Mouse (Mus musculus): ENCODE results near the gene Thap12. TPM values are rescaled to one million over a fixed set of nuclear protein-coding genes. Genes with fewer than 3 reads are reported as not detected.

Thap12 gene
- polyA plus RNA-seq, 1 experiment, result 16.1 TPM

DNA sequence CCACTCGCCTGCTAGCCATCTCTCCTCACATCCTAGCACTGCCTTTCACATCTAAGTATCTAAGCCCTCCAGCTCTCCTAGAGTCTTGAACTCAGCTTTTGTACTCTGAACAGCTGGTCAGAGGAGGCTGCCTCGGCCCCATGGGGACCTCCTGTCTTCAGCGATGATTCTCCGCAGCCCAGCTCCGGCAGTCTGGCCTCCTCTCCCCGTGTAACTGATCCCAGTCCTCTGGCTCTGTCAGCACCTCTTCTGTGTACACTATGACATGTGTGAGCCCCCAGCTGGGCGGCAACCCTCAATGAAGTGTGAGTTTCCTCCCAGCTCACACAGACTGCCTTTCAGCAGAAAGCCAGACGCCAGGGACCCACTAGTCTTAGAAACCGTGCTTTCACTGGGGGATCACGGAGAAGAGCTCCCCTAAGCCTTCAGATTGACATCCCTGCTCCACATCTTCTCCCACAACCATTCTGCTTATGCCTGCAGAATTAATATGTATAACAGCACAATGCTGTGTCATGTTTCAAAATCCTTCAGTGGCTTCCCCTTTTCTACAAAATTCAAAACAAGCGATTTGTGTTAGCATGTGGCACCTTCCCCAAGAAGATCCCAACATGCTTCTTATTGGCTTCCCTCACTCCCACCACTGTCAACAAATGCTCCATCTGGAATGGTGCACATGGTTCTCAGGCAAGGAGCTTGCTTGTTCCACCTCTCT lies 30.5 kb upstream of the Thap12 start:
- H3K4me3 ChIP-seq (ENCODE audit: insufficient read depth, low read length), result no peak overlapping the region
- peaks cover 34% of the 10 kb centered on the region for H3K4me1 ChIP-seq (ENCODE audit: control insufficient read depth, insufficient read depth, low read length)
- H3K27ac ChIP-seq (ENCODE audit: insufficient read depth, low read depth, low read length), result peak overlapping the region; percentile 94
- no peak for TF ChIP-seq POLR2A (IDR thresholded peaks at IDR 0.05; ENCODE audit: borderline replicate concordance, low read depth, low read length)
- no peak for TF ChIP-seq CTCF (IDR thresholded peaks at IDR 0.05; ENCODE audit: low read depth, low read length)

GRCm38 (mm10) chr7:98674344-98674743 lies 28.6 kb upstream of the Thap12 start:
- Histone ChIP-seq H3K4me1 (ENCODE audit: control insufficient read depth, insufficient read depth, low read length) (peaks cover 37% of the 10 kb centered on the region), H3K4me3 (ENCODE audit: insufficient read depth, low read length) (no peak overlapping the region), H3K27ac (ENCODE audit: insufficient read depth, low read depth, low read length) (no peak overlapping the region)
- no peak for TF ChIP-seq CTCF (IDR thresholded peaks at IDR 0.05; ENCODE audit: low read depth, low read length)

- no peak overlapping the region for H3K4me3 ChIP-seq (ENCODE audit: insufficient read depth, low read length)
- H3K27ac ChIP-seq (ENCODE audit: insufficient read depth, low read depth, low read length), result no peak overlapping the region
- H3K4me1 ChIP-seq (ENCODE audit: control insufficient read depth, insufficient read depth, low read length), result peaks cover 14% of the 10 kb centered on the region
- TF ChIP-seq POLR2A (IDR thresholded peaks at IDR 0.05; ENCODE audit: borderline replicate concordance, low read depth, low read length) (no peak), CTCF (IDR thresholded peaks at IDR 0.05; ENCODE audit: low read depth, low read length) (no peak)
Observed at GRCm38 (mm10) chr7:98677511-98677910, 25.4 kb upstream of the Thap12 start.

GRCm38 (mm10) chr7:98678441-98678840 lies 24.5 kb upstream of the Thap12 start:
- Histone ChIP-seq H3K4me1 (ENCODE audit: control insufficient read depth, insufficient read depth, low read length) (peaks cover 5% of the 10 kb centered on the region), H3K27ac (ENCODE audit: insufficient read depth, low read depth, low read length) (no peak overlapping the region), H3K4me3 (ENCODE audit: insufficient read depth, low read length) (no peak overlapping the region)
- TF ChIP-seq CTCF (IDR thresholded peaks at IDR 0.05; ENCODE audit: low read depth, low read length) (no peak), POLR2A (IDR thresholded peaks at IDR 0.05; ENCODE audit: borderline replicate concordance, low read depth, low read length) (no peak)

DNA sequence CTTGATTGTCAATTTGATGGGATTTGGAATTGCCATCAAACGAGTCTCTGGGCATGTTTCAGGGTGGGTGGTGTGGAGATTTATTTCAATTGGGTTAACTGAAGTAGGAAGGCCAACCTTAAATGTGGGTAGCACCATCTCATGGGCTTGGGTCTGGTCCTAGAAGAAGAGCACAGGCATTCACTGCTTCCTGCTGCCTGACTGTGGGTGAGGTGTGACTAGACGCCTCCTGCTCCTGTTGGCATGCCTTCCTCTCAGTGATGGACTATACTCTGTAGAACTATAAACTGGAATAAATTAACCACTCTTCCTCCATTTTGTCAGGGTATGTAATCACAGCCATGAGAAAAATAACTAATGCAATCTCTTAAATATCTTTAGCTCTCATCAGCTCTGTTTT lies 22.2 kb upstream of the Thap12 start:
- H3K27ac ChIP-seq (ENCODE audit: insufficient read depth, low read depth, low read length), result no peak overlapping the region
- peaks cover 8% of the 10 kb centered on the region; the same call in 1 of the 2 replicates for H3K4me1 ChIP-seq (ENCODE audit: control insufficient read depth, insufficient read depth, low read length)
- H3K4me3 ChIP-seq (ENCODE audit: insufficient read depth, low read length), result no peak overlapping the region
- TF ChIP-seq CTCF (IDR thresholded peaks at IDR 0.05; ENCODE audit: low read depth, low read length) (no peak), POLR2A (IDR thresholded peaks at IDR 0.05; ENCODE audit: borderline replicate concordance, low read depth, low read length) (no peak)

DNA sequence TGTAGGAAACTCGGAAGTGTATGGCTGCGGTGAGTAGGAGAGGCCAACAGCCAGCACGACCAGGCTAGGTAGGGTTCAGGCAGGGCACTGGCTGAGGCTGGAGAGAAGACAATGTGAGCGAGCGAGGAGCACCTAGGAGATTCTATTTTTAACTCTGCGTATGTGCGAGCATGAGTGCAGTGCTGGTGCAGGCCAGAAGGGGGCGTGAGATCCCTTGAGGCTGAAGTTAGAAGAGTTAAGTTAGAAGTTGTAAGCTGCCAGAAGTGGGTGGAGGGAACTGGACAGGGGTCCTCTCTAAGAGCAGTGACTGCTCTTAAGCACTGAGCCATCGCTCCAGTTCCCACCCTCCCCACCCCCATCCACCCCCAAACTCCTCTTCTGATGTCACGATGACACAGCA lies 20.1 kb upstream of the Thap12 start:
- TF ChIP-seq POLR2A (IDR thresholded peaks at IDR 0.05; ENCODE audit: borderline replicate concordance, low read depth, low read length), result no peak
- TF ChIP-seq CTCF (IDR thresholded peaks at IDR 0.05; ENCODE audit: low read depth, low read length), result no peak; the same call in 1 of the 2 replicates
- Histone ChIP-seq H3K4me3 (ENCODE audit: insufficient read depth, low read length) (no peak overlapping the region), H3K27ac (ENCODE audit: insufficient read depth, low read depth, low read length) (no peak overlapping the region)

GRCm38 (mm10) chr7:98685895-98686294 lies 17.0 kb upstream of the Thap12 start:
- TF ChIP-seq CTCF (IDR thresholded peaks at IDR 0.05; ENCODE audit: low read depth, low read length), result no peak
- TF ChIP-seq POLR2A (IDR thresholded peaks at IDR 0.05; ENCODE audit: borderline replicate concordance, low read depth, low read length), result no peak

More for the DNA sequence above, 20.1 kb upstream of the Thap12 start:
- H3K4me1 ChIP-seq (ENCODE audit: control insufficient read depth, insufficient read depth, low read length), result peaks cover 8% of the 10 kb centered on the region; the same call in 1 of the 2 replicates

GRCm38 (mm10) chr7:98690126-98690525 lies 12.8 kb upstream of the Thap12 start:
- Histone ChIP-seq H3K27ac (ENCODE audit: insufficient read depth, low read depth, low read length) (no peak overlapping the region), H3K4me1 (ENCODE audit: control insufficient read depth, insufficient read depth, low read length) (peaks cover 16% of the 10 kb centered on the region), H3K4me3 (ENCODE audit: insufficient read depth, low read length) (no peak overlapping the region)
- TF ChIP-seq POLR2A (IDR thresholded peaks at IDR 0.05; ENCODE audit: borderline replicate concordance, low read depth, low read length) (no peak), CTCF (IDR thresholded peaks at IDR 0.05; ENCODE audit: low read depth, low read length) (no peak)

More at GRCm38 (mm10) chr7:98685895-98686294, 17.0 kb upstream of the Thap12 start:
- Histone ChIP-seq H3K27ac (ENCODE audit: insufficient read depth, low read depth, low read length) (no peak overlapping the region), H3K4me1 (ENCODE audit: control insufficient read depth, insufficient read depth, low read length) (peaks cover 4% of the 10 kb centered on the region; the same call in 1 of the 2 replicates), H3K4me3 (ENCODE audit: insufficient read depth, low read length) (no peak overlapping the region)

- Histone ChIP-seq H3K4me3 (ENCODE audit: insufficient read depth, low read length) (no peak overlapping the region), H3K27ac (ENCODE audit: insufficient read depth, low read depth, low read length) (no peak overlapping the region), H3K4me1 (ENCODE audit: control insufficient read depth, insufficient read depth, low read length) (peaks cover 16% of the 10 kb centered on the region)
- TF ChIP-seq CTCF (IDR thresholded peaks at IDR 0.05; ENCODE audit: low read depth, low read length) (no peak), POLR2A (IDR thresholded peaks at IDR 0.05; ENCODE audit: borderline replicate concordance, low read depth, low read length) (no peak)
Observed at GRCm38 (mm10) chr7:98690831-98691230, 12.1 kb upstream of the Thap12 start.

DNA sequence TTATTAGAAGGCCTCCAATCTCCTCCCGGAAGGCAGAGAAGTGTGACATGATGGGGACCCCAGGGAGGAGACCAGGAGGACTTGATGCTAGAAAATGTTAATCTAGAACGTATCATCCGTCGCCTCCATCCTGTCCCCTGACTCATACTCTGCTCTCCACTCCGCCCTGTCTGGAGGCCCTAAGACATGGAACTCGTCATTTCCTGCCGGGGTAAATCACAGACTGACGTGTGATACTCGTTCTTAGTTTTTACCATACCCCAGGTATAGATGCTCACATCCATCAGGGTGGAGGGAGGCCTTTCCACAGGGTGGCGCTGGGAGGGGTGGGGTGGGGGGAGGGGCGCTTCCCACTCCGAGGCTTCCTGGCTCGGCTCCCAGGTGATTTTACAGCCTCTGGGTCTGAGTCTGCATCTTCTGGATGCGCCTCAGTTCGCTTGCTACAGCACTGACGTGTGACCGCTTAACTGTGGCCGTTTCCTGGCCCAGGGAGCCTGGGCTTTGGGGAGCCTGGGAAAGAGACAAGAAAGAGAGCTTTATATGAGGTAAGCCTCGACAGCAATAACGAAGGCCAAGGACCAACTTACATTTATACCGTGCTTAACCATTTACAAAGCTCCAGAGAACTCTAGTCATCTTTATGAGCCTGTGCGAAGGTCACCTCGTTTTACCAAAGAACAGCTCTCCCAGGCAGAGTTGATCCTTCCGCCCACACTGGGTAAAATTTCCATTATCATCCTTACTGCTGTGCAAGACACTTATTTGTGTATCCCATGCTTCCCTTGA lies 9.9 kb upstream of the Thap12 start:
- Histone ChIP-seq H3K4me3 (ENCODE audit: insufficient read depth, low read length) (no peak overlapping the region), H3K4me1 (ENCODE audit: control insufficient read depth, insufficient read depth, low read length) (peaks cover 16% of the 10 kb centered on the region), H3K27ac (ENCODE audit: insufficient read depth, low read depth, low read length) (no peak overlapping the region)
- TF ChIP-seq CTCF (IDR thresholded peaks at IDR 0.05; ENCODE audit: low read depth, low read length) (no peak), POLR2A (IDR thresholded peaks at IDR 0.05; ENCODE audit: borderline replicate concordance, low read depth, low read length) (no peak)

Data from bone marrow macrophage, adult 2 months (primary cell).